Mouse (Mus musculus): ENCODE results near the gene Mc1r. TPM values are rescaled to one million over a fixed set of nuclear protein-coding genes. Genes with fewer than 3 reads are reported as not detected.
"Not testable (repeated sequence)": the region's sequence is repeated elsewhere in the genome, so short reads cannot be mapped to it uniquely, and the experiment has no call there.

The Mc1r gene
- total RNA-seq, 2 experiments from 2014 or later = not detected

DNA sequence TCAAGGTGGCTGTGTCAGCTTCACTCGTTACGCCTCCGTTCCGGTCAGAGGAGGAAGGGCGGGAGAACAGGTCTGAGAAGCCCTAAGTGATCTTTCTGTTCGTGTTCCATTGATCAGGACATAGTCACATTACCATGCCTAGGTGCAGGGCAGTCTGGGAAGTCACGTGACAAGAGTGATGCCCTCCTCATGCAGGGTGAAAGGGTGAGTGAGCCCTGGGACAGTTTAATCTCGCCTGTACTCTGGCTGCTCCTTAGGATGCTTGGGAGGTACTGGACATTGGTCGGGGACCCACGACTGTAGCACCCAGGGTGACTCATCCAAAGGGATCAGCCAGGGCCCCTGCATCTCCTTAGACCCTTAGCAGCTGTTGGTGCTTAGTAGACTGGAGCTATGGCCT lies 39.1 kb downstream of the Mc1r start:
- no peak overlapping the region for H3K27ac ChIP-seq
- no peak overlapping the region for H3K4me3 ChIP-seq
- DNase-seq = no peak
- TF ChIP-seq CTCF (IDR thresholded peaks at IDR 0.05) = no peak
- intact Hi-C loops (cut with DNase I) = no loop called here

- intact Hi-C loops (cut with DNase I) = no loop called here
These were observed 39.9 kb downstream of the Mc1r start for GRCm38 (mm10) chr8:123446799-123447198.

DNA sequence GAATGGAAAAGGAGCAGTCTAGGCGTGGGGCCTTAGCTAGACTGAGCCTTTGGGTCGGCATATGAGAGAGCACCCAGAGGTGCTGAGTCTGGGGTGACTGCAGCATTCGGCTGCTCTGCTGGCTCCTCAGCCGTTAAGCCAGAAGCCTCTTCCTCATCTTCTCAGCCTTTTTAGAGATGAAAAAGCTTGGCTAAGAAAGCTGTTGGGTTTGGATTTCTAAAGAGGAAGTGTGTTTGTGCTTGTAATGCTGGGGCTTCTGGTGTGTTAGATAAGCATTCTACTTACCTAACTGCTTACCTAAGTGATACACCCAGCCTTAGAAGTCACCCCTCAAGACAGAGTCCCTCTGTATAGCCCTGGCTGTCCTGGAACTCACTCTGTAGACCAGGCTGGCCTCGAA lies 43.9 kb downstream of the Mc1r start:
- no peak for DNase-seq
- no peak for TF ChIP-seq CTCF (IDR thresholded peaks at IDR 0.05)
- no peak overlapping the region for H3K4me3 ChIP-seq
- intact Hi-C loops (cut with DNase I) = no loop called here
- H3K27ac ChIP-seq = no peak overlapping the region

More at GRCm38 (mm10) chr8:123446799-123447198, 39.9 kb downstream of the Mc1r start:
- no peak for DNase-seq
- H3K27ac ChIP-seq = no peak overlapping the region
- H3K4me3 ChIP-seq = no peak overlapping the region
- TF ChIP-seq CTCF (IDR thresholded peaks at IDR 0.05) = no peak

- DNase-seq; H3K4me3 ChIP-seq; H3K27ac ChIP-seq; intact Hi-C loops (cut with DNase I): not testable (repeated sequence)
These were observed 44.8 kb downstream of the Mc1r start for GRCm38 (mm10) chr8:123451747-123452146.

- Histone ChIP-seq H3K4me3 (no peak overlapping the region), H3K27ac (no peak overlapping the region)
- DNase-seq = no peak
- intact Hi-C loops (cut with DNase I) = no loop called here
- TF ChIP-seq CTCF (IDR thresholded peaks at IDR 0.05) = no peak
These were observed 45.2 kb downstream of the Mc1r start for GRCm38 (mm10) chr8:123452149-123452548.

DNA sequence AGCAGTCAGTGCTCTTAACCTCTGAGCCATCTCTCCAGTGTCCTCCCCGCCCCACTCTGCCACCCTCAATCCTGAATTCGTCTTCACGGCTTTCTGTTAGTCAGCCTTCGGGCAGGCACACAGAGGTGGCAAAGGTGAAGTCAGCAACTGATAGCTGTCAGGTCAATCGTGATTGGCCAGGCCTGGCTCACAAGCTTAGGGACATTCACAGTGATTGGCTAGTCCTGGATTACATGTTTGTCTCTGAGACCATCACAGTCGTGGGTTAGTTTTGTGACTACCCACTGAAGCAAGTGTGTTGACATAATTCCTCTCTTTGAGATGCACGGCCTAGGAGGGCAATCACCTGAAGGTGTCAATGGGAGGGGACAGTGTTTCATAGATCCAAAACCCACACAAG lies 46.4 kb downstream of the Mc1r start:
- TF ChIP-seq CTCF (IDR thresholded peaks at IDR 0.05) = no peak
- no peak overlapping the region for H3K4me3 ChIP-seq
- intact Hi-C loops (cut with DNase I) = no loop called here
- H3K27ac ChIP-seq = no peak overlapping the region
- no peak for DNase-seq

GRCm38 (mm10) chr8:123453951-123454350 lies 47.0 kb downstream of the Mc1r start:
- DNase-seq = no peak
- no peak overlapping the region for H3K27ac ChIP-seq
- intact Hi-C loops (cut with DNase I) = no loop called here
- no peak for TF ChIP-seq CTCF (IDR thresholded peaks at IDR 0.05)
- H3K4me3 ChIP-seq = no peak overlapping the region

DNA sequence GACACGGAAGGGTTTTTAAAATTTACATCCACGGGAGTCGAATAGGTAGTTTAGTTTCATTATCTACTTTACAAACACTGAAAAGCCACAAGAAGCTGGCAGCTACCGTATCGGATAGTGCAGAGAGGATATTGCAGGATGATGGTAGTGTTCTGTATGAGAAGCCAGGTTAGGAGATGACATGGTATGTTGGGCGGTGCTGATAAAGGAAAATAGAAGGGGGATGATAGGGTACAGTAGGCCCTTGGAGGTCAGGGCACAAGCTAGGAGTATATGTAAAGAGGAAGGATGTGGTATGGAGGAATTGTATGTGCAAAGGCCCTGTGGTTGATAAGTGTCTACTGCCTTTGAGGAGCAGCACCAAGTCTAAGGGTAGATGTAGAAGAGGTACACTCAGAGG lies 47.7 kb downstream of the Mc1r start:
- H3K27ac ChIP-seq = no peak overlapping the region
- TF ChIP-seq CTCF (IDR thresholded peaks at IDR 0.05) = no peak
- H3K4me3 ChIP-seq = no peak overlapping the region
- intact Hi-C loops (cut with DNase I) = no loop called here
- DNase-seq = no peak

Other genes with a start within 250 kb of the Mc1r start
- gene Sult5a1, start 248.8 kb upstream of the Mc1r start, total RNA-seq (2021) = 1 to 10 TPM; 2.1 to 2.5 TPM
- gene Dpep1, start 220.9 kb upstream of the Mc1r start, total RNA-seq (2021) = 10 to 100 TPM; 13.6 to 16.7 TPM
- gene Chmp1a, start 194.3 kb upstream of the Mc1r start, total RNA-seq (2021) = 10 to 100 TPM; 42.6 to 43.8 TPM
- gene Spata33, start 194.3 kb upstream of the Mc1r start, total RNA-seq (2021) = 1 to 10 TPM; 1.2 to 1.8 TPM
- gene Cdk10, start 182.3 kb upstream of the Mc1r start, total RNA-seq (2021) = 10 to 100 TPM; 13.0 to 15.2 TPM
- 1 to 10 TPM; 1.5 to 2.3 TPM for gene Spata2l, start 170.9 kb upstream of the Mc1r start, total RNA-seq (2021)
- gene Zfp276, start 152.9 kb upstream of the Mc1r start, total RNA-seq (2021) = 1 to 10 TPM; 5.2 to 8.1 TPM
- gene Vps9d1, start 152.8 kb upstream of the Mc1r start, total RNA-seq (2021) = 10 to 100 TPM; 17.7 to 18.3 TPM
- gene Fanca, start 88.5 kb upstream of the Mc1r start, total RNA-seq (2021) = not detected
- not detected for gene Spire2, start 74.4 kb upstream of the Mc1r start, total RNA-seq (2021)
- gene Tcf25, start 33.4 kb upstream of the Mc1r start, total RNA-seq (2021) = 100 to 1,000 TPM; 134 to 140 TPM
- gene Tubb3, start 4.3 kb downstream of the Mc1r start, total RNA-seq (2021) = not detected
- gene Def8, start 16.4 kb downstream of the Mc1r start, total RNA-seq (2021) = 10 to 100 TPM; 38.5 to 39.1 TPM
- gene Afg3l1, start 70.8 kb downstream of the Mc1r start, total RNA-seq (2021) = 10 to 100 TPM; 37.5 to 44.5 TPM
- gene Dbndd1, start 108.4 kb downstream of the Mc1r start, total RNA-seq (2021) = not detected
- gene Gas8, start 111.7 kb downstream of the Mc1r start, total RNA-seq (2021) = 1 to 10 TPM; 3.7 to 4.2 TPM
- 10 to 100 TPM; 15.2 to 44.8 TPM for gene Rhou, start 246.8 kb downstream of the Mc1r start, total RNA-seq (2021)